Mouse (Mus musculus): ENCODE results near the gene Lmbr1l. TPM values are rescaled to one million over a fixed set of nuclear protein-coding genes. Genes with fewer than 3 reads are reported as not detected.

The Lmbr1l gene
- polyA plus RNA-seq, 1 experiment: 36.1 TPM

GRCm38 (mm10) chr15:98891198-98891742 is 26.8 kb downstream of the Lmbr1l start:
- no peak overlapping the region for H3K4me3 ChIP-seq (ENCODE audit: insufficient read depth, low read depth, low read length)

GRCm38 (mm10) chr15:98887526-98887925 is 30.5 kb downstream of the Lmbr1l start:
- no peaks in the 10 kb centered on the region; the same call in 1 of the 2 replicates for H3K4me1 ChIP-seq (ENCODE audit: control insufficient read depth, insufficient read depth, low read length)
- DNase-seq: no peak
- no peak overlapping the region for H3K4me3 ChIP-seq (ENCODE audit: insufficient read depth, low read depth, low read length)
- H3K27ac ChIP-seq (ENCODE audit: insufficient read depth, low read depth, low read length): no peak overlapping the region
- H3K27me3 ChIP-seq (replicated peaks; ENCODE audit: control insufficient read depth, insufficient read depth, low read length): no peaks in the 10 kb centered on the region
- WGBS: 80% methylated on average over 7 of the region's 7 CpGs
- TF ChIP-seq CTCF (conservative IDR thresholded peaks at IDR 0.05; ENCODE audit: insufficient read depth, insufficient read length, low read depth, low read length): no peak
- TF ChIP-seq POLR2A (IDR thresholded peaks at IDR 0.05; ENCODE audit: low read depth, low read length): no peak
- no peaks in the 10 kb centered on the region for H3K36me3 ChIP-seq (ENCODE audit: control insufficient read depth, insufficient read depth, low read length)

More at GRCm38 (mm10) chr15:98891198-98891742, 26.8 kb downstream of the Lmbr1l start:
- Histone ChIP-seq H3K27me3 (replicated peaks; ENCODE audit: control insufficient read depth, insufficient read depth, low read length) (no peaks in the 10 kb centered on the region; the same call in 1 of the 2 replicates), H3K27ac (ENCODE audit: insufficient read depth, low read depth, low read length) (no peak overlapping the region), H3K36me3 (ENCODE audit: control insufficient read depth, insufficient read depth, low read length) (no peaks in the 10 kb centered on the region), H3K4me1 (ENCODE audit: control insufficient read depth, insufficient read depth, low read length) (peaks cover 4% of the 10 kb centered on the region; the same call in 1 of the 2 replicates)
- TF ChIP-seq CTCF (conservative IDR thresholded peaks at IDR 0.05; ENCODE audit: insufficient read depth, insufficient read length, low read depth, low read length) (no peak), POLR2A (IDR thresholded peaks at IDR 0.05; ENCODE audit: low read depth, low read length) (no peak)
- no peak for DNase-seq
- WGBS: 39% methylated on average over 19 of the region's 19 CpGs

DNA sequence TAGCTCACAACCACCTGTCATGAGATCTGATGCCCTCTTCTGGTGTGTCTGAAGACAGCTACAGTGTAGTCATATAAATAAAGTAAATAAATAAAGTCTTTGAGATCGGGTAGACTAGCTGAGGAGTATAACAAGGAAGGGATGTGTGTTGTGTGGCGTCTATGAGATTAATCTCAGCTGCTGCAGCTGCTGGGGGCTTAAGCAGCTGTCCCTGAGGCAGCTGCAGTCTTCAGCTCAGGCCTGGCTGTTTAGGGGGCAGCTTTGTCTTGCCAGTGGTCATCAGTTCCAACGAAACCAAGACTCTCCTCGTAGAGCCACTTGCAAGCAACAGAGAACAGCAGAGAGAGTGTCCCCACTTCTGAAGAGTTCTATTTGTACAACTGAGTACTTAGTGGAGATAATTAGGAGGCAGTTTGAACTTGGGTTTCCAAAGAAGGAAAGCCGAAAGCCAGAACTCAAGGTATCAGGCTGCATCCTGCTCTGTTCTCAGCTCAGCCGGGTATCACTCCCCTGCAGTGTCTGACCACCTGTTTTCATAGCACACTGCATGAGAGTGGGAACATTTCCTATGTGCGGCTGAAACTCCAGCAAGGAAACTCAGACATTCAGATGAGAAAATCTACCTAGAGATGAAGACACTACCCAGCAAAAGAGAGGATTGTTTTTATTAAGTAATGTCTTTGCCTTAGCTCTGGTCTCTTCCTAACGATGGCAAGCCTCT is 31.2 kb downstream of the Lmbr1l start:
- Histone ChIP-seq H3K36me3 (ENCODE audit: control insufficient read depth, insufficient read depth, low read length) (no peaks in the 10 kb centered on the region), H3K27me3 (replicated peaks; ENCODE audit: control insufficient read depth, insufficient read depth, low read length) (no peaks in the 10 kb centered on the region), H3K4me1 (ENCODE audit: control insufficient read depth, insufficient read depth, low read length) (no peaks in the 10 kb centered on the region; the same call in 1 of the 2 replicates), H3K4me3 (ENCODE audit: insufficient read depth, low read depth, low read length) (no peak overlapping the region), H3K27ac (ENCODE audit: insufficient read depth, low read depth, low read length) (no peak overlapping the region)
- whole genome bisulfite sequencing: 74% methylated on average over 8 of the region's 8 CpGs
- no peak for TF ChIP-seq POLR2A (IDR thresholded peaks at IDR 0.05; ENCODE audit: low read depth, low read length)
- no peak for DNase-seq

GRCm38 (mm10) chr15:98884106-98884505 is 33.9 kb downstream of the Lmbr1l start:
- no peaks in the 10 kb centered on the region for H3K36me3 ChIP-seq (ENCODE audit: control insufficient read depth, insufficient read depth, low read length)
- peak overlapping the region; percentile 94 for H3K27ac ChIP-seq (ENCODE audit: insufficient read depth, low read depth, low read length)
- WGBS: 50% methylated on average over 1 of the region's 1 CpGs
- TF ChIP-seq CTCF (conservative IDR thresholded peaks at IDR 0.05; ENCODE audit: insufficient read depth, insufficient read length, low read depth, low read length) (no peak), POLR2A (IDR thresholded peaks at IDR 0.05; ENCODE audit: low read depth, low read length) (no peak)
- no peaks in the 10 kb centered on the region for H3K27me3 ChIP-seq (replicated peaks; ENCODE audit: control insufficient read depth, insufficient read depth, low read length)
- H3K4me3 ChIP-seq (ENCODE audit: insufficient read depth, low read depth, low read length): no peak overlapping the region
- peak; percentile 57 for DNase-seq
- peaks cover 9% of the 10 kb centered on the region; the same call in 1 of the 2 replicates for H3K4me1 ChIP-seq (ENCODE audit: control insufficient read depth, insufficient read depth, low read length)

GRCm38 (mm10) chr15:98883661-98884060 is 34.4 kb downstream of the Lmbr1l start:
- DNase-seq: peak; percentile 93
- Histone ChIP-seq H3K27ac (ENCODE audit: insufficient read depth, low read depth, low read length) (peak overlapping the region; percentile 94), H3K4me1 (ENCODE audit: control insufficient read depth, insufficient read depth, low read length) (peaks cover 9% of the 10 kb centered on the region; the same call in 1 of the 2 replicates), H3K27me3 (replicated peaks; ENCODE audit: control insufficient read depth, insufficient read depth, low read length) (no peaks in the 10 kb centered on the region), H3K36me3 (ENCODE audit: control insufficient read depth, insufficient read depth, low read length) (no peaks in the 10 kb centered on the region), H3K4me3 (ENCODE audit: insufficient read depth, low read depth, low read length) (no peak overlapping the region)
- TF ChIP-seq CTCF (conservative IDR thresholded peaks at IDR 0.05; ENCODE audit: insufficient read depth, insufficient read length, low read depth, low read length) (no peak), POLR2A (IDR thresholded peaks at IDR 0.05; ENCODE audit: low read depth, low read length) (no peak)

GRCm38 (mm10) chr15:98881656-98882008 is 36.4 kb downstream of the Lmbr1l start:
- H3K36me3 ChIP-seq (ENCODE audit: control insufficient read depth, insufficient read depth, low read length): no peaks in the 10 kb centered on the region
- DNase-seq: no peak
- H3K4me3 ChIP-seq (ENCODE audit: insufficient read depth, low read depth, low read length): no peak overlapping the region
- no peak overlapping the region for H3K27ac ChIP-seq (ENCODE audit: insufficient read depth, low read depth, low read length)
- whole genome bisulfite sequencing: 27% methylated on average over 5 of the region's 5 CpGs
- TF ChIP-seq POLR2A (IDR thresholded peaks at IDR 0.05; ENCODE audit: low read depth, low read length) (no peak), CTCF (conservative IDR thresholded peaks at IDR 0.05; ENCODE audit: insufficient read depth, insufficient read length, low read depth, low read length) (no peak)
- H3K27me3 ChIP-seq (replicated peaks; ENCODE audit: control insufficient read depth, insufficient read depth, low read length): no peaks in the 10 kb centered on the region
- H3K4me1 ChIP-seq (ENCODE audit: control insufficient read depth, insufficient read depth, low read length): peaks cover 9% of the 10 kb centered on the region; the same call in 1 of the 2 replicates

GRCm38 (mm10) chr15:98880978-98881655 is 36.9 kb downstream of the Lmbr1l start:
- peak overlapping the region; percentile 73 for H3K4me3 ChIP-seq (ENCODE audit: insufficient read depth, low read depth, low read length)
- peak; percentile 98 for DNase-seq
- peak overlapping the region; percentile 72 for H3K27ac ChIP-seq (ENCODE audit: insufficient read depth, low read depth, low read length)
- no peak for TF ChIP-seq POLR2A (IDR thresholded peaks at IDR 0.05; ENCODE audit: low read depth, low read length)
- TF ChIP-seq CTCF (conservative IDR thresholded peaks at IDR 0.05; ENCODE audit: insufficient read depth, insufficient read length, low read depth, low read length): no peak
- WGBS: under 1% methylated on average over 48 of the region's 48 CpGs
- no peaks in the 10 kb centered on the region for H3K36me3 ChIP-seq (ENCODE audit: control insufficient read depth, insufficient read depth, low read length)
- H3K27me3 ChIP-seq (replicated peaks; ENCODE audit: control insufficient read depth, insufficient read depth, low read length): no peaks in the 10 kb centered on the region
- peaks cover 9% of the 10 kb centered on the region; the same call in 1 of the 2 replicates for H3K4me1 ChIP-seq (ENCODE audit: control insufficient read depth, insufficient read depth, low read length)

Data from kidney, adult 2 months (tissue).